Mouse (Mus musculus) left cerebral cortex, adult 11 months (tissue): ENCODE results near the gene Rhbdd1.

ENCODE experiments used
- DNase-seq: peaks from one replicate; pipeline ENCODE4 v3.0.0; 2022; ENCODE audit warnings: low spot score

Rhbdd1 gene

GRCm38 (mm10) chr1:82486371-82486770 lies 170.1 kb downstream of the Rhbdd1 start:
- no peak for DNase-seq

- no peak for DNase-seq
Observed at GRCm38 (mm10) chr1:82491954-82492353, 175.7 kb downstream of the Rhbdd1 start.
